In genomic region chr1:192546843-192547242, GRCm38 (mm10) we compare ENCODE assay signal across 9 mouse cellular contexts.
A peak's percentile ranks its signal among the peaks of the same experiment; 100 is the strongest.
DNase-seq lines count a peak whose midpoint lies in the region; ATAC-seq lines count a peak whose summit lies in the region.
"Had no signal": no experiment of that assay in that cellular context is flagged by ENCODE, and none has a peak within 500 bp of the region (broad histone marks: within the 10 kb centered on the region; RNA-seq: fewer than 3 reads in every experiment).

No protein-coding gene starts in this region.

- no peak overlapping the region for H3K4me3 ChIP-seq in liver, embryonic 11.5 days (ENCODE audit: low read depth, low read length)
- no peak overlapping the region for H3K4me3 ChIP-seq in hindbrain, embryonic 10.5 days

- H3K9me3 ChIP-seq in liver, embryonic 11.5 days (ENCODE audit: control insufficient read depth, low read length): no peaks in the 10 kb centered on the region
- no peaks in the 10 kb centered on the region for H3K9me3 ChIP-seq in hindbrain, embryonic 10.5 days

- H3K27ac ChIP-seq in liver, embryonic 11.5 days (ENCODE audit: low read depth, low read length): no peak overlapping the region
- no peak overlapping the region for H3K27ac ChIP-seq in hindbrain, embryonic 10.5 days

- no peaks in the 10 kb centered on the region for H3K36me3 ChIP-seq in liver, embryonic 11.5 days (ENCODE audit: control insufficient read depth, insufficient read depth, low read length)
- no peaks in the 10 kb centered on the region for H3K36me3 ChIP-seq in hindbrain, embryonic 10.5 days

- H3K4me1 ChIP-seq in liver, embryonic 11.5 days (replicated peaks; ENCODE audit: control insufficient read depth, insufficient read depth, low read length): no peaks in the 10 kb centered on the region
- H3K4me1 ChIP-seq in hindbrain, embryonic 10.5 days (replicated peaks): peaks cover 30% of the 10 kb centered on the region

- intact Hi-C loops in heart, postnatal 25 days (cut with DNase I): no loop called here

- H3K27me3 ChIP-seq in liver, embryonic 11.5 days (replicated peaks; ENCODE audit: control insufficient read depth, insufficient read depth, low read length): no peaks in the 10 kb centered on the region
- H3K27me3 ChIP-seq in hindbrain, embryonic 10.5 days (ENCODE audit: insufficient read depth, poor library complexity, severe bottlenecking): no peaks in the 10 kb centered on the region

- no peak overlapping the region for H3K4me2 ChIP-seq in liver, embryonic 11.5 days

- H3K9ac ChIP-seq in liver, embryonic 11.5 days (ENCODE audit: low read depth, low read length): no peak overlapping the region

- no peak for ATAC-seq in liver, embryonic 11.5 days (replicated peaks; ENCODE audit: low FRiP score)

- WGBS in liver, embryonic 11.5 days: 31% methylated on average over 1 of the region's 1 CpGs
- WGBS in hindbrain, embryonic 10.5 days: 50% methylated on average over 1 of the region's 1 CpGs

- DNase-seq in heart, adult 11 months: peak; percentile 73
- DNase-seq in heart, postnatal 25 days (ENCODE audit: low spot score): no peak
- peak; percentile 19 for DNase-seq in liver, embryonic 11.5 days (ENCODE audit: low spot score)
- no peak for DNase-seq in liver
- DNase-seq in NIH3T3 (ENCODE audit: low read depth): peak; percentile 38
- peak; percentile 36 to 38 for DNase-seq in cerebellum, postnatal 36 days
- no peak for DNase-seq in hindbrain, embryonic 10.5 days (ENCODE audit: low spot score)
- DNase-seq in gastrocnemius, postnatal 25 days: no peak
- DNase-seq: layer of hippocampus, postnatal 36 days had no signal

Comparison
In these comparisons a context has a peak if more than half of its experiments do, and no peak if none do; other contexts are left out.
1. DNase-seq: peak in heart, adult 11 months (single experiment), liver, embryonic 11.5 days (single experiment), NIH3T3 (single experiment) and cerebellum, postnatal 36 days (2 of 2); none in heart, postnatal 25 days (single experiment), liver (single experiment), hindbrain, embryonic 10.5 days (single experiment) and gastrocnemius, postnatal 25 days (single experiment).